Mouse (Mus musculus) right cerebral cortex, postnatal 14 days (tissue): ENCODE measurements around the gene Trio.
A peak's percentile ranks its signal among the peaks of the same experiment; 100 is the strongest.

ENCODE experiments used
- DNase-seq: peaks from one replicate; pipeline ENCODE4 v3.0.0; 2022

The Trio gene

GRCm38 (mm10) chr15:27991066-27991701, 34.5 kb downstream of the Trio start:
- no peak for DNase-seq

- no peak for DNase-seq
Observed at GRCm38 (mm10) chr15:27987979-27988378, 37.7 kb downstream of the Trio start.

GRCm38 (mm10) chr15:27984881-27985280, 40.8 kb downstream of the Trio start:
- DNase-seq = no peak

- no peak for DNase-seq
Observed at GRCm38 (mm10) chr15:27981764-27982500, 43.7 kb downstream of the Trio start.

- DNase-seq = no peak
Observed at GRCm38 (mm10) chr15:27981258-27981657, 44.4 kb downstream of the Trio start.

DNA sequence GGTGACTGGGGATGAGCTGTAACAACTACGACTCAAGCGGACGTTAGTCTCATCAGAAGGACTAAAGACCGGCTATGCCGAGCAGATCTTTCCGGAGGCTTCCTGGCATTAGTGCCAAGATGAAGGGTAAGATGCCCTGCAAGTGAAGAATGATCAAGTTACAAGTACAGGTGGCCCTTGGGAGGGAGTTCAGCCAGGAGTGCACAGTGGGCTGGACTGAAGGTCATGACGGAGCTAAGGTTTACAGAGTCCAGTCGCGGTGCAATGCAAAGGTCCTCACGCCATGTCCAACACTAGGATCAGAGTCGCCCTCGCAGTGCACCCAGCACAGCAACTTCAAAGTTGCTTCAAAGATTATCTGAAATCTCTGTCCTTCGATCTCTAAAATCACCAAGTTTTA, 45.2 kb downstream of the Trio start:
- no peak for DNase-seq

DNA sequence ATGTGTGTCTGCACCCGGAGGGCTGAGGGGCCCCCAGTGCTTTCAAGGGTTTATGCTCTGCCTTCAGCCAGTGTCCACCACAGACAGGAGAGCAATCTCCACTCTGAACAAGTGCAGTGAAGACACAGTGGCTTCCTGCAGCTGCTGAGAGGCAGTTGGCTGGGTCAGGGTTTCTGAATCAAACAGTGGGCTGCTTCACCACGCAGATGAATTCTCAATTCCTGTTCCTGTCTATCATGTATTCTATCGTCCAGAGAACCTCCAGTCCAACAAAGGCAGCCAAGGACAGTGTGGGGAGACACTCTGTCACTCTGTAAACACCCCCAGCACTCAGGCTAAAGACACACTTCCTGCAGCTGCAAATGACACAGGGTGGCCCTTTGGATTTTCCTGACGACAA, 48.7 kb downstream of the Trio start:
- DNase-seq = no peak

GRCm38 (mm10) chr15:27976366-27976765, 49.3 kb downstream of the Trio start:
- no peak for DNase-seq

DNA sequence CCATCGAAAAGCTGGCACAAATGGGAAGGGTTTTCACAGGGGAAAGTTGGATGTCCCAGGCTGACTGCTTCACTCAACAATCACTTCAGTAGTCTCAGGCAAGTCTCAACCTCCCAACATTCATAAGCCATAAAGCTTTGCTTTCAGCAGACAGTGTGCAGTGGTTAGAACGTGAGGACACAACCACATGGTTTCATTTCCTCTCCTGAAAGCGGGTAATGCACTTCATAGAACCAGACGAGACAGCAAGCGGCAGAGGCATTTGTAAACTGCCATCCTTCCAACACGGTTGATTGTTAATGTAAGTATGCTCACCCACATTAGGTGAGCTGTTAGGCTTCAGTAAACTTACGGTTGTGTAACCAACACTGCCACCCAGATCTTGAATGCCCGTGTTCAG, 51.0 kb downstream of the Trio start:
- no peak for DNase-seq

DNA sequence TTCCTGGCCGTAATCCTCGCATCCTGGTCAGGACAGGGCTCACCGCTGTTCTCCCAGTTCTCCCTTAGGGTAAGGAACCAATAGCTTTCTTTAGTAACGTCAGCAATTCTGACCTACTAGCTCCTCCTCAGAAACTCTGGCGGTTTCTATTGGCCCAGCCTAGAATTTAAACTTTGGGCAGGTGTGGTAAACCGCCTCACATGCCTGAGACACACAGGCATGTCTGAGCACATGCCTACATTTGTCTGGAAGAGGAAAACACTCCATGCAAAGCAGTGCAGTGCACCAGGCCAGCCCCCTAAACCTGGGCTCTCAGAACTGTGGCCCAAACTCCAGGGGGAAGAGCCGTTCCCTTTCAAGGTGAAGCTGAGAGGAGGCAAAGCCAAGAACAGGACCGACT, 57.5 kb downstream of the Trio start:
- DNase-seq = no peak

DNA sequence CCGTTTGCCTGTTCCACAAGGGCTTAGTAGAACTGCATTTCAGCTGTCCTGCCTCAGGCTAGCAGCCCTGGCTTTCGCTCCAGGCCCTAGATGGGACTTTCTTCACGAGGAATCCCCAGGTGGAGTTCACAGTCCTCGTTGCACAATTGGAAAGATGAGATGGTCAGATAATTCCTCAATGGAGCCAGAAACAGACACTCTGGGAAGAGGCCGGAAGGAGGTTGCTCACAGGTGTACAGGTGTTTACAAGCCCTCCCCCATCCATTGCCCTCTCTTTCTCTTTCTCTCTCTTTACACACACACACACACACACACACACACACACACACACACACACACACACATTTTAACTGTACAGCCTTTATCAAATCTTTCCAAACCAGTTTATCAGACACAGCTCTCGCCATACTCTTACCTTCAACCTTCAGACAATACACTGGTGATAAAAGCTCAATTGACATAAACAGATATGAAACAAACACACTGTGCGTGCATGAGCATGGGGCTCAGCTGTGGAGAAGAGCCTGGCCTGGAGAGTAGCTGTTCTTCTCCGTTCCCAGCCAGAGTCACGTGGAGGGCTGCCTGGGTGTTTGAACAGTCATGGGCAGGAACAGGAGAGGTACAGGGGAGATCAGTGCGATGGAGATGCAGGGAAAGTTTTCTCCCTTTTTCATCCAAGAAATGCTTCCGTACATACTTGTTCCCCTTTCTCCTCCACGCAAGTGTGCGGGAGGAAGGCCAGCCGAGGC, 58.3 kb downstream of the Trio start:
- DNase-seq = no peak

DNA sequence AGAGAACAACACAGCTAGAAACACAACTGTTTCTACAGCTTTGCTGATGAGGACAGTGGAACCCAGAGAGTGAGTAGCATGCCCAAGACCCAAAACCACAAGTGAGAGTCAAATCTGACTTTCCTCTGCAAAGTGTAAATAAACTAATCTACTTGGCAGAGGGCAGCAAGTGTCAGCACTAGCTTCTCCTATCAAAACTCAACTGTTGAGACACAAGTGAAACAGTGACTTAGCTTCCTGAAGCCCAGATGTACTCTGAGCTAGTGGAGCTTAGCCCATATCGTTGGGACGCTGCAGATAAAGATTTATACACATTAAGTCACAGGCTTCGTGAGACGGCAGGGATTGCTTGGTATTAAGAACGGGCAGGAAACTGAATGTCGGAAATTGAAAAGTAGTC, 60.8 kb downstream of the Trio start:
- no peak for DNase-seq

DNA sequence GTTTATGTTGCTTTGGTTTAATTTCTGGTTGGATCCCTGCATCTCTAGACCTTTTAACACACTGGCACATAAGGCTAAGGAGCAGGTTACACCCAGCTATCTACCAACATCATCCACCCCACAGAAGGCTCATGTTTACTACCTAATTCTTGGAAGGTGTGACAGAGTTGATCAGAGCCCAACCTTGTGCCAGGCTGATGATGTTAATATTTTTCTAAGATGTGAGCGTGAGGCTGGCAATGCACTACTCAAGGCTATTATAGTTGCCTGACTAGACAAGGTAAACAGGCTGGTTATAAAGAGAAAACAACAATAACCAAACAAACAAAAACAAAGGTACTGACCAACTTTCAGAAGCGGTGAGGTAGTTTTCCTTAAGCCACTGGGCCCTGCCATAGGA, 62.1 kb downstream of the Trio start:
- DNase-seq = no peak

DNA sequence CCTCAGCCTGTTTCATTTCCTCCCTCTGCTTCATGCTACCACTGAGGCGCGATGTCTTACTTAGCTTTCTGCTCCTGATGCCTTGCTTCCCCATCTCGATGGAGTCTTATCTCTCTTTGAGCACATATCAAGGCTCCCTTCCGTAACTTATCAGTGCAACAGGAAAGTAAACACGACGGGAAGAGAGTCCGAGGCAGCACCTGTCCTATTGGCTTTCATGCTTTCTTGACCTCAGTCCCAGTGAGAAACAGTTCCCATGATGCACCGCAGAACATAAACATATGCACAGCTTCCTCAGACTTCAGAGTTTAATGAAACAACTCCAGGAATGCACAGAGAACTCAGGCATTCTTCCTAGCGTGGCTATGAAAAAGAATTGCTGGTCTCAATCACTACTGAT, 65.0 kb downstream of the Trio start:
- DNase-seq = no peak

DNA sequence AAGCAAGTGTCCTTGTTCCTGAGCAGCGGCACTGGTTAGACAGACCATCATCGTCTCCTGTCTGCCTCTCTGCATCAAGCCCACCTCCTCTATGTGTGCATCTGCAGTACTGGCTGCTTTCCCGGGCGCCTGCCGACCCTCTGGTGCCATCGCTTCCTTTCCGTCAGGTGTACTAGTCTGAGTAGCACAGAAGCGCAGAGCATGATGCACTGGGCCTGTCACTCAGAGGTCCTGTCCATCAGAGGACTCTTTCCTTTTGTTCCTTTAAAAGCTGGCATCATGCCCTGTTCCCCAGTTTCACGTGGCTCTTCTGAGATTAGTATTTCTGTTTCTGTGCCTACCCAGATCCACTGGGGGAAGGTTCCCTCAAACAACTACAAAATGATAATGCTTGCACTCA, 67.8 kb downstream of the Trio start:
- DNase-seq = no peak

GRCm38 (mm10) chr15:27955614-27956013, 70.0 kb downstream of the Trio start:
- DNase-seq = no peak

DNA sequence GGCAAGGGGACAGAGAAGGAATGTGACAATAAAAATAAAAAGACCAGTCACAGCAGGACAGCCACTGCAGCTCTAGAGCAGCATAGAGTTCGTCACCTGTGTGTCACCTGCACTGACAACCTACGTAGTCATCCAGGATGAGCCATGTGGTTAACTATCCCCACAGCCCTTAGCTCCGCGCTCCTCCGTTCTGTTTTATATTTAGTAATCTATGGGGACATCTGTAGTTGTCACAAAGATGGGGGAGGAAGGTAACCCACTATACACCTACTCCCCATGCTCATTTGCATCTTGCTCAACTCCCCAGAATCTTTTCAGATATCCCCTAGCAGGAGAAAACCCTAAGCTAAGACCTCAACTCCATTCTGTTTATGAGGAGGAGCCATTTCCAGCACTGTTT, 71.3 kb downstream of the Trio start:
- no peak for DNase-seq

DNA sequence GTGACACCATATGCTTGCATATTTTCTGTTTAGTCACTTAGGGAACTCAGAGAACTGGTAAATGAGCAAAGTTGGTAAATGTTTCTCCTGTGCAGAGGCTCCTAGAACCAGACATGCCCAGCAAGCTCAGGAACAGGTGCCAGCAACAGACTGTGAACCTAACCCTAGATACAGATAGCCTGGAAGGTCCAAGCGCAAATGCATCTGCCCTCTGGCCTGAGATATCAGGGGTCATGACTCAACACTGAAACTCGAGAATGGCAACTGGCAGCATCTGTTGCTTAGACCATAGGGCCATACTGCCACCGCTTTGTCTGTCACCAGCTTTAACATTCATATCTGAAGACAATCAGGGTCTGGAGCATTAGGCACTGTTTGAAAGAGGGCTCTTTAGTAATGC, 72.1 kb downstream of the Trio start:
- no peak for DNase-seq

- no peak for DNase-seq
Observed at GRCm38 (mm10) chr15:27951195-27951594, 74.5 kb downstream of the Trio start.

- no peak for DNase-seq
Observed at GRCm38 (mm10) chr15:27949196-27949595, 76.5 kb downstream of the Trio start.

DNA sequence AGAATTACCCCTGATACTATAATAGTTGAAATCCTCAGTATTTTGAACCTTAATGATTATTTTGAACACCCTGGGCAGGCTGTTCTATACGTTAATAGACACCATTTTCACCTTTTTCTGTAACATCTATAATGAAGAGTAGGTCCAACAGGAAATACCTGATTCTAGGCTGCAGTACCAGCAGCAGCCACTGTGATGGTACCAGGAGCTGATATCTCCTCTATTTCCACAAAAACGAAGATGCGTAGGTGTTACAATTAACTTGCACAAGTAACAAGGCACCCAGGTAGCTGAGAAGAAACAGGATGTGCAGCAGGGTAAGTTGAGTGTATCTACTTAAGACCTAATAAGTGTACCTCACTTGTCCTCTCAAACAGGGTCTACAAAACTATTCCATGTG, 77.8 kb downstream of the Trio start:
- DNase-seq = no peak

DNA sequence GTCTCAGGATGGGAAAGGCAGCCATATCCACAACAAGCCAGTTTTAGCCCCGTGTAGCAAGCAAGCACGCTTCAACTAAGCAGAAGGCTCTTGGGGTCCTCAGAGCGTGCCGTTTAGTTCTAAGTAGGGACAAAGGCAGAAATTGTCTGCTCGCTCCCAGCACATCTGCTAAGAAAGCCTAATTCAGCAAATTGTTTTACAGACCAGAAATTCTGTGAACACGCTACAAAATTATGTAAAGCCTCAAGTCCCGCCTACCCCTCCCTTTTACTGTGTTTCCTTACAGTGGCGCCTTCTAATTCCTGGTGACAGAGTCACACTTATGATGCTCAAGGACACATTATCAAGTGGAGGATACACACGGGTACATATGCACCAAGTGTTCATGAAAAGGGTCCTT, 80.1 kb downstream of the Trio start:
- no peak for DNase-seq

GRCm38 (mm10) chr15:27944898-27945297, 80.8 kb downstream of the Trio start:
- no peak for DNase-seq

DNA sequence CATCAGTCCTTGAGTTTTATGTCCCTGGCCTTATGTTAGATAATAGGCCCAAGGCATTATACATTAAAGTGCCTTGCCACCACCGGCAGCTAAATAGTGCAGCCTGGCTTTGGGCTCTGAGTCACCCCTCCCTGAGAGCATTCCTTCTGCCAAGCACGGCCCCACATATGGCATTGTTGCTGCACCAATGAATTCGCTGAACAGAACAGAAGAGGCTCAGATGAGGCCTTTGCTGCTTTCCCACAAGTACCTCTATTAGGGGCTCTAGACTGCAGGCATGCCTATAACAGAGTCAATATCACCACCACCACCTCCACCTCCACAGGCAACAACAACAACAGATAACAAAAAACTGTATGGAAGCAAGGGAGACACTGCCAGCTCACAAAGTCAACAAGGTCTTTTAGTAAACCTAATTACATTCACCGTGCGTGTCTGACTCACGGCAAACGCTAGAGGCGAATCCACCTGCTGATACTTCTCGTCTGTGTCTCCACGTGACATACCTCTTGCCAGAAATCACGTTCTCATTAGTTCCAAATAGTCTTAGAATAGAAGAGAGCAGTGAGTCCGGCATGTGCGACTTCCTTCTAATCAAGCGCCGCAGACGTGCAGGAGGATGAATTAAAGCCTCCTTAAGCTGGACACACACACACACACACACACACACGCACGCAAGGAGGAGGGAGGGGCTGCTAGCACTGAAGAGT, 82.0 kb downstream of the Trio start:
- DNase-seq = peak; percentile 46
